Mouse (Mus musculus): ENCODE measurements around the gene Nemp2. TPM values are rescaled to one million over a fixed set of nuclear protein-coding genes. Genes with fewer than 3 reads are reported as not detected.

Nemp2 gene
- total RNA-seq, 2 experiments from 2014 or later, result 3.3 to 5.3 TPM

Other genes with a start within 250 kb of the Nemp2 start
- 10 to 100 TPM; 29.8 to 31.4 TPM for gene Nab1, start 130.0 kb upstream of the Nemp2 start, total RNA-seq (2021)
- 10 to 100 TPM; 76.9 to 80.1 TPM for gene Mfsd6, start 96.8 kb downstream of the Nemp2 start, total RNA-seq (2021)
- 10 to 100 TPM; 34.9 to 37.3 TPM for gene Inpp1, start 187.0 kb downstream of the Nemp2 start, total RNA-seq (2021)
- 10 to 100 TPM; 15.3 to 15.7 TPM for gene Hibch, start 214.2 kb downstream of the Nemp2 start, total RNA-seq (2021)

Measured in left cerebral cortex, postnatal 36 days (tissue).